Mouse (Mus musculus): ENCODE results near the gene Fli1. TPM values are rescaled to one million over a fixed set of nuclear protein-coding genes. Genes with fewer than 3 reads are reported as not detected.
A peak's percentile ranks its signal among the peaks of the same experiment; 100 is the strongest.

The Fli1 gene
- polyA plus RNA-seq, 1 experiment from 2014 or later = 6.9 TPM

DNA sequence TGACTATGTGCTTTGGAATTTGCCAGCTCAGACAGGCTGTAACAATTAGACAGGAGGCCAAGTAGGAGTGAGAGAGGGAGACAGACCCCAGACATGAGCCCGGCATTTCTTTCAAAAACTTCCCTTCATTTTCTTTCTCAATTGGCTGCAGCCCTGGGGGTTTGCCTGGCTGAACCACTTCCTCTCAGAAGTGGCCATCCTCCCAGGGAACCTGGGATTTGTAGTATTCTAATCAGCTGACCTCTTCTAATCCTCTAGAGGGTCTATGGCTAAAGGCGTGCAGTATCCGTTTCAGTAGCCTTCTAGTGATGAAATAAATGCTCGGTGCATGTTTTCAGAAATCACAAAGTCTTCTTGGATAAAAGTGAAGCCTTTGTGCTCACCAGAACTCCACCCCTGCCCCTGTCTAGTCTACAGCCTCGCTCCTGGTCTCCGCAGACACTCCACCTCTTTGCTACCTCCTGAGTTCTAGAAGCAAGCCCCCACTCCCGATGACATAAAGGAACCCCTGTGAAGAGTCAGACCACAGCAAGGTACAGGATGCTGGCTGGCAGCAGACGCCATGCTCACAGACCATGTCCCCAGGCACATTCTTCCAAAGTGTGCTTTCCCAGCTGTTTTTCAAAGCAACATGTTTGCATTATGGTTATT lies 125.1 kb downstream of the Fli1 start:
- H3K36me3 ChIP-seq (ENCODE audit: control insufficient read depth, insufficient read depth) = no peaks in the 10 kb centered on the region
- H3K4me1 ChIP-seq (ENCODE audit: control insufficient read depth, low read depth, low read length) = no peaks in the 10 kb centered on the region
- H3K4me2 ChIP-seq (ENCODE audit: low read depth, low read length) = no peak overlapping the region
- no peak overlapping the region for H3K4me3 ChIP-seq (ENCODE audit: low read depth, low read length)
- no peak overlapping the region for H3K9ac ChIP-seq (ENCODE audit: low read depth, low read length)
- no peaks in the 10 kb centered on the region for H3K27me3 ChIP-seq (ENCODE audit: control insufficient read depth, insufficient read depth, low read depth, low read length)
- no peak for ATAC-seq (ENCODE audit: low read depth)
- H3K9me3 ChIP-seq (replicated peaks; ENCODE audit: control insufficient read depth, low read length) = no peaks in the 10 kb centered on the region
- WGBS (ENCODE audit: insufficient replicate concordance) = 54% methylated on average over 8 of the region's 8 CpGs
- H3K27ac ChIP-seq (ENCODE audit: low read length) = no peak overlapping the region

DNA sequence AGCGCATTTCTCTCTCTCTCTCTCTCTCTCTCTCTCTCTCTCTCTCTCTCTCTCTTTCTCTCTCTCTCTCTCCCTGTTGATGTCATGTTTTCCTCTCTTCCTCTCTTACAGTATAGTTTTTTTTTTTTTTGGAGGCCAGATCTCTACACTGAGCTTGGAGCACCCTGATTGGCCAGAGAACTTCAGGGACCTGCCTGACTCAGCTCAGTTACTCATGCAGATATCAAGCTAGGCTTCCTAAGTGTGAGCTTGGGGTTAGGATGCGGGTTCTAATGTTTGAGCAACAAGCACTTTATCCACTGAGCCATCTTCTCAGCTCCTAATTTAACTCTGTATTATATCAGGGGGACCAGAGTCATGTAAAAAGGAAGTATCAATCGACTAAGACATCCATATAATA lies 126.7 kb downstream of the Fli1 start:
- Histone ChIP-seq H3K27me3 (ENCODE audit: control insufficient read depth, insufficient read depth, low read depth, low read length) (no peaks in the 10 kb centered on the region), H3K9ac (ENCODE audit: low read depth, low read length) (no peak overlapping the region), H3K4me3 (ENCODE audit: low read depth, low read length) (no peak overlapping the region), H3K4me2 (ENCODE audit: low read depth, low read length) (no peak overlapping the region), H3K9me3 (replicated peaks; ENCODE audit: control insufficient read depth, low read length) (no peaks in the 10 kb centered on the region), H3K36me3 (ENCODE audit: control insufficient read depth, insufficient read depth) (no peaks in the 10 kb centered on the region), H3K27ac (ENCODE audit: low read length) (no peak overlapping the region), H3K4me1 (ENCODE audit: control insufficient read depth, low read depth, low read length) (no peaks in the 10 kb centered on the region)
- WGBS (ENCODE audit: insufficient replicate concordance) = 50% methylated on average over 3 of the region's 3 CpGs
- no peak for ATAC-seq (ENCODE audit: low read depth)

DNA sequence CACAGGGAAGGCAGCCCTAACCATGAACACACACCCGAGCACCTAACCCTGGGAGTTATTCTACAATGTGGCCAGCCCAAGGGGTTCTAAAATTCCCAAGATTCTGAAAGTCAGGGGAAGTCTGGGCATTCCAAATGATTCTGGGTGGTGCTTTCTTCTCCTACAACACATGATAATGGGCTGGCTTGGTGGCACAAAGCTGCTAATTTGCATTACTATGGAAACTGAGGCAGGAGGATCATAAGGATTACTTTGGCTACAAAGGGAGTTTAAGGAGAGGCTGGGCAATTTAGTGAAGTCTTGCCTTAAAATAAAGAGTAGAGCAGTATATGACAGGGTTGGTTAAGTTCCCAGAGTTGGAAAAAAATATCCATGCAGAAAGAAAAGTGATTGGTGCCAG lies 127.7 kb downstream of the Fli1 start:
- no peak for ATAC-seq (ENCODE audit: low read depth)
- Histone ChIP-seq H3K27me3 (ENCODE audit: control insufficient read depth, insufficient read depth, low read depth, low read length) (peaks cover 3% of the 10 kb centered on the region), H3K4me2 (ENCODE audit: low read depth, low read length) (no peak overlapping the region), H3K9me3 (replicated peaks; ENCODE audit: control insufficient read depth, low read length) (no peaks in the 10 kb centered on the region), H3K4me3 (ENCODE audit: low read depth, low read length) (no peak overlapping the region), H3K4me1 (ENCODE audit: control insufficient read depth, low read depth, low read length) (no peaks in the 10 kb centered on the region), H3K36me3 (ENCODE audit: control insufficient read depth, insufficient read depth) (no peaks in the 10 kb centered on the region), H3K9ac (ENCODE audit: low read depth, low read length) (no peak overlapping the region), H3K27ac (ENCODE audit: low read length) (no peak overlapping the region)
- 33% methylated on average over 1 of the region's 1 CpGs for WGBS (ENCODE audit: insufficient replicate concordance)

DNA sequence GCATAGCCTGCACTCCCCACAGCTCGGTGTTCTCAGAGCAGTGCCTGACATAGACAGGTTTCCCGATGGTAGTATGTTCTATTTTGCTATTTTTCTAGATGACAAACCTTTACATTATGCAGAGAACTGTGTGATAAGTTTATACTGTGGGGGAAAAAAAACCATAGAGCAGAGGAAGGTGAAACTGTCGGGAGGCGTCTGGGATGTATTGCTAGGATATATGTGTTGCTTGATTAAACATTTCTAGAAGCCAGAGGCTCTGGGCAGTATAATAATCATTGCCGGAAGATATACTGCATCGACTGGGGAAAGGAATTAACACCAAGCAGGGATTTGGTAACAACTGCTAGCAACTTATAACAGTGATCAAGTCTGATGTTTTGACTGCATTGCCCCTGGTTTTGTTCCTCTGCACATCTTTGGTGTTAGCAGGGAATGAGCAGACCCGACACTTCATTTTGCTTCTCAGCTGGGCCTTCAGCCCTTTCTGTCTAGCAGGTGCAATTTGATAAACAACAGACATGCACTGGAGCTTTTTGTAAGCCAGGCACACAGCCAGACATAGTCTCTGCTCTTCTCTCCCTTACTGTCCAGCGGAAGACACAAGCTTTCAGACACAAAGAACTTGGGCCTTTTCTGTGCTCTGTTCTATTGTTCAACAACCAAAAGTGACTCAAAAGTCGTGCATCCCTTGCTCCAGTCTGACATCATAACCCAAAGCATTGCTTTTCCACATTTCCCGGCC lies 129.7 kb downstream of the Fli1 start:
- H3K9ac ChIP-seq (ENCODE audit: low read depth, low read length) = no peak overlapping the region
- WGBS (ENCODE audit: insufficient replicate concordance) = 57% methylated on average over 10 of the region's 10 CpGs
- no peak overlapping the region for H3K4me2 ChIP-seq (ENCODE audit: low read depth, low read length)
- ATAC-seq (ENCODE audit: low read depth) = no peak
- H3K27ac ChIP-seq (ENCODE audit: low read length) = no peak overlapping the region
- 0 out of 2 replicates have a peak, but pooled peaks cover 2% of the 10 kb centered on the region for H3K4me1 ChIP-seq (ENCODE audit: control insufficient read depth, low read depth, low read length)
- no peak overlapping the region for H3K4me3 ChIP-seq (ENCODE audit: low read depth, low read length)
- peaks cover 19% of the 10 kb centered on the region for H3K27me3 ChIP-seq (ENCODE audit: control insufficient read depth, insufficient read depth, low read depth, low read length)
- no peaks in the 10 kb centered on the region for H3K9me3 ChIP-seq (replicated peaks; ENCODE audit: control insufficient read depth, low read length)
- H3K36me3 ChIP-seq (ENCODE audit: control insufficient read depth, insufficient read depth) = no peaks in the 10 kb centered on the region

DNA sequence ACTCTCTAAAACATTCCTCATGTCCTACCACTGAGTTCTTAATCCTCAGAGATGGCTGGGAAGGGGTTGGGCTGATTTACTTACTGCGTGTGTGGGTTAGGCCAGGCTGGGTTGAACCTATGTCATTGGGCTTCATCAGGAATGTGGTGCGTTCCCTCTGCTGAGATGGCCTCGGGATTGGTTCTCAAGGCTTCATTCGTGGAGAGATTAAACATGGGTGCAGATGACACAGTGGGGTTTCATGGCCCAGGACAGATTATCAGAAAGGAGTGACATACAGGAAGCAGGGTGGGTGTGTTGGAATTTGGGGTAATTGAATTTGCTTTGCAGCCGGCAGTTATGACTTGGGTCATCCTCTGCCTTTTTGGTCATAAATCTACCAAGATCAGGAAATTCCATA lies 131.2 kb downstream of the Fli1 start:
- H3K27me3 ChIP-seq (ENCODE audit: control insufficient read depth, insufficient read depth, low read depth, low read length) = peaks cover 23% of the 10 kb centered on the region
- no peaks in the 10 kb centered on the region for H3K36me3 ChIP-seq (ENCODE audit: control insufficient read depth, insufficient read depth)
- no peak overlapping the region for H3K9ac ChIP-seq (ENCODE audit: low read depth, low read length)
- WGBS (ENCODE audit: insufficient replicate concordance) = 59% methylated on average over 5 of the region's 5 CpGs
- no peak for ATAC-seq (ENCODE audit: low read depth)
- H3K9me3 ChIP-seq (replicated peaks; ENCODE audit: control insufficient read depth, low read length) = no peaks in the 10 kb centered on the region
- H3K27ac ChIP-seq (ENCODE audit: low read length) = no peak overlapping the region
- H3K4me1 ChIP-seq (ENCODE audit: control insufficient read depth, low read depth, low read length) = 0 out of 2 replicates have a peak, but pooled peaks cover 2% of the 10 kb centered on the region
- no peak overlapping the region for H3K4me2 ChIP-seq (ENCODE audit: low read depth, low read length)
- H3K4me3 ChIP-seq (ENCODE audit: low read depth, low read length) = no peak overlapping the region

DNA sequence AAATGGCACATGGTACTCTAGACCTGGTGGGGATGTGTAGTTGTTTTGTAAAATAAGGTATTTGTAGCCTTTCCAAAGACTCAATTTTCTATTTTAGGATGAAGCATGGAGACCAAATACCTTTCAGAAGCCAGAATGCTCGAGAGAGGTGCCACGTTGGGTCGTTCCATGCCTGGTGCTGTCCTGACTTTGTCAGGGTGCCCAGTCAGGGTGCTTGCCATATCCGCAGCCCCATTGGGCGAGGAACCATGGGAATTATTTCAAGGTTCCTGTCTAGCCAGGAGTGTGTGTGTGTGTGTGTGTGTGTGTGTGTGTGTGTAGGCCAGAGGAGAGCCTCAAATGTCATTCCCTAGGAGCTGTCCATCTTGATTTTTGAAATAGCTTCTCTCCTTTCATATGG lies 132.0 kb downstream of the Fli1 start:
- 0 out of 2 replicates have a peak, but pooled peaks cover 2% of the 10 kb centered on the region for H3K4me1 ChIP-seq (ENCODE audit: control insufficient read depth, low read depth, low read length)
- ATAC-seq (ENCODE audit: low read depth) = no peak
- no peak overlapping the region for H3K27ac ChIP-seq (ENCODE audit: low read length)
- H3K4me2 ChIP-seq (ENCODE audit: low read depth, low read length) = no peak overlapping the region
- no peak overlapping the region for H3K4me3 ChIP-seq (ENCODE audit: low read depth, low read length)
- peaks cover 23% of the 10 kb centered on the region for H3K27me3 ChIP-seq (ENCODE audit: control insufficient read depth, insufficient read depth, low read depth, low read length)
- no peak overlapping the region for H3K9ac ChIP-seq (ENCODE audit: low read depth, low read length)
- no peaks in the 10 kb centered on the region for H3K9me3 ChIP-seq (replicated peaks; ENCODE audit: control insufficient read depth, low read length)
- no peaks in the 10 kb centered on the region for H3K36me3 ChIP-seq (ENCODE audit: control insufficient read depth, insufficient read depth)
- WGBS (ENCODE audit: insufficient replicate concordance) = 69% methylated on average over 5 of the region's 5 CpGs

DNA sequence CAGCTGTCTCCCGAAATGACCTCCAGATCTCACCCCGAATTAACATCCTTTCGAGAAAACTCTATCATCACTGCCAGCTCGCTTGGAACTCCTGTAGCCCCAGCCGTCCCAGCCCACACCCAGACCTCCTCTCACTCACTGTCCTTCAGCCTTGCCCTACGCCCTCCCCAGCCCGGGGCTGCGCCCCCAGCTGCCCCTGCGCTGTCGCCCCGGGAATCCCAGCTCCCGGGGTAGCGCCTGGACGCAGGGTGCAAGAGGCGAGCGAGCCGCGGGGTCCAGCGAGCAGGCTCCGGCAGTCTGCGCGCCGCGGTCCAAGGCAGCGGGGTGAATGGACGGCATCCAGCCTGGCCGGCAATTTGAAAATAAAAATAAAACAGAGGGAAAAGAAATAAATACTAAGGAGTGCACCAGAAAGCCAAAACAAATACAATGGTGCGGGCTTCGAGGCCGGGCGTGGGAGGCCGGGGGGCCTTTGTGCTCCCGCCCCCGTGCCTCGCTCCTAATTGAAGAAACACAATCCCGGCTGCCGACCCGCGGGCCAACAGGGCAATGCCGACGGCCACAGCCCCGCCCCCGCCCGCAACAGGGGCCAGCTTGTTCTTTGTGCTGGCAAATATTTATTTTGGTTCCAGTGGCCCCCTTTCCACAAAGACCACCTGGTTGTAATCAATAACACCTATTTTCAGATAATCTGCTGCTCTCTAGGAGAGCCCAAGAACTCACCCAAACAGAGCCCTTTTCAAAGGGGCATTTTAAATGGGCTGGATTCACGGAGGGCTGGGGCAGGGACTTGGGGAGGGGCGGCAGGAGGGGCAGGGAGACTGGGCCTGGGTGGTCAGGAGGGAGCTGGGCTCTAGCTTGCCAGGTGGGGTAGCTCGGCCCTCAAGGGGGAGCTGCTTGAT lies 133.3 kb downstream of the Fli1 start:
- H3K4me1 ChIP-seq (ENCODE audit: control insufficient read depth, low read depth, low read length) = 0 out of 2 replicates have a peak, but pooled peaks cover 2% of the 10 kb centered on the region
- ATAC-seq (ENCODE audit: low read depth) = peak; percentile 68
- peak overlapping the region; percentile 46 for H3K4me3 ChIP-seq (ENCODE audit: low read depth, low read length)
- no peaks in the 10 kb centered on the region for H3K36me3 ChIP-seq (ENCODE audit: control insufficient read depth, insufficient read depth)
- 2% methylated on average over 47 of the region's 47 CpGs for WGBS (ENCODE audit: insufficient replicate concordance)
- peak overlapping the region; percentile 51 for H3K4me2 ChIP-seq (ENCODE audit: low read depth, low read length)
- H3K27ac ChIP-seq (ENCODE audit: low read length) = 0 out of 2 replicates have a peak overlapping the region, but pooled peaks have one; percentile 1
- H3K9ac ChIP-seq (ENCODE audit: low read depth, low read length) = peak overlapping the region; percentile 22
- H3K9me3 ChIP-seq (replicated peaks; ENCODE audit: control insufficient read depth, low read length) = no peaks in the 10 kb centered on the region
- peaks cover 23% of the 10 kb centered on the region for H3K27me3 ChIP-seq (ENCODE audit: control insufficient read depth, insufficient read depth, low read depth, low read length)

DNA sequence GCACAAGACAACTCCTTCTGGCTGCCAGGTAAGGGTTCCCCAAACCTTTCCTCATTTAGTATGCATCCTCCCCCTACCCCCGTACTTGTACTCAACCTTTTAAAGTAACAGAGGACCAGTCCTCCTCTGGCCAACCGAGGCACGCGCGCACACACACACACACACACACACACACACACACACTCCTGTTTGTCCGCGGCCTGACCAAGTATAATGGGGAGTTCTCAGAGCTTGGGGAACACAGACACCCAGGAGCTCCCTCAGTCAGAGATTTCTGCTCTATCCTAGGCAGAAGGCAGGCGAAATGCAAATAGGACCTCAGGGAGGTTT lies 134.0 kb downstream of the Fli1 start:
- Histone ChIP-seq H3K27ac (ENCODE audit: low read length) (no peak overlapping the region), H3K4me2 (ENCODE audit: low read depth, low read length) (peak overlapping the region; percentile 51), H3K36me3 (ENCODE audit: control insufficient read depth, insufficient read depth) (no peaks in the 10 kb centered on the region), H3K27me3 (ENCODE audit: control insufficient read depth, insufficient read depth, low read depth, low read length) (peaks cover 23% of the 10 kb centered on the region), H3K9me3 (replicated peaks; ENCODE audit: control insufficient read depth, low read length) (no peaks in the 10 kb centered on the region), H3K9ac (ENCODE audit: low read depth, low read length) (peak overlapping the region; percentile 22; the same call in 1 of the 2 replicates), H3K4me1 (ENCODE audit: control insufficient read depth, low read depth, low read length) (0 out of 2 replicates have a peak, but pooled peaks cover 2% of the 10 kb centered on the region), H3K4me3 (ENCODE audit: low read depth, low read length) (peak overlapping the region; percentile 46)
- ATAC-seq (ENCODE audit: low read depth) = no peak
- WGBS (ENCODE audit: insufficient replicate concordance) = 24% methylated on average over 8 of the region's 8 CpGs
